Mouse (Mus musculus): Measurements from ENCODE around the gene Olfr1513. TPM values are rescaled to one million over a fixed set of nuclear protein-coding genes. Genes with fewer than 3 reads are reported as not detected.
"Not testable (repeated sequence)": the region's sequence is repeated elsewhere in the genome, so short reads cannot be mapped to it uniquely, and the experiment has no call there.

The Olfr1513 gene
- polyA plus RNA-seq (2015; fragmentation: Nextera tagmentation; extraction: Ambion mirVana) = not detected in 2 replicates

DNA sequence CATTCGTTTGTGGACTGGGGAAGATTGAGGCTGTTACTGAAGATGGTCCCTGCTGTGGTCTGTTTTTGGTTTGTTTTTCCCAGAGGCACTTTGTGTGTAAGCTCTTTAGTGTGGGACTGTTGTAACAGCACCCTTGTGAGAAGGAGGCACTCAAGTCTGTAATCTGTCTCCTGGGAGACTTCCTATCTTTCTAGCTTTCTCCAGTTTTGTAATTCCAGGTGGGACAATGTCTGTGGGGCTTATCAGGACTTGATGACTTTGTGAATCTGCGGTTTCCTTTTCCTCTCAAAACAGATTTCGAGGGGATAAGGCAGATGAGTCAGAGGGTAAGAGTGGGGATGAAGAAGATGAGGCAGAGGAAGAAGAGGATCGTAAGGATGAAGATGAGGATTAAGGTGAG lies at the start of gene Olfr1513:
Olfr1513 (minus strand) TSS at position 101 of the 400 bp plus-strand sequence.
- no peak for TF ChIP-seq CTCF (IDR thresholded peaks at IDR 0.05)
- Histone ChIP-seq H3K4me3 (ENCODE audit: low read depth, low read length) (no peak within 1 kb of the TSS), H3K9ac (replicated peaks; ENCODE audit: low read depth) (no peak within 1 kb of the TSS), H3K4me2 (replicated peaks; ENCODE audit: low read depth, low read length) (no peak within 1 kb of the TSS), H3K27me3 (replicated peaks; ENCODE audit: insufficient read depth, low read length) (no peaks in the 10 kb centered on the region), H3K4me1 (ENCODE audit: insufficient read depth, low read depth, low read length) (no peaks in the 10 kb centered on the region), H3K27ac (ENCODE audit: low read length) (no peak within 1 kb of the TSS), H3K9me3 (ENCODE audit: low read length) (no peaks in the 10 kb centered on the region), H3K36me3 (ENCODE audit: insufficient read depth, low read length) (no peaks in the 10 kb centered on the region)
- no peak for ATAC-seq
- no peak for DNase-seq (ENCODE audit: low spot score)
- 64% methylated on average over 4 of the region's 4 CpGs for WGBS

DNA sequence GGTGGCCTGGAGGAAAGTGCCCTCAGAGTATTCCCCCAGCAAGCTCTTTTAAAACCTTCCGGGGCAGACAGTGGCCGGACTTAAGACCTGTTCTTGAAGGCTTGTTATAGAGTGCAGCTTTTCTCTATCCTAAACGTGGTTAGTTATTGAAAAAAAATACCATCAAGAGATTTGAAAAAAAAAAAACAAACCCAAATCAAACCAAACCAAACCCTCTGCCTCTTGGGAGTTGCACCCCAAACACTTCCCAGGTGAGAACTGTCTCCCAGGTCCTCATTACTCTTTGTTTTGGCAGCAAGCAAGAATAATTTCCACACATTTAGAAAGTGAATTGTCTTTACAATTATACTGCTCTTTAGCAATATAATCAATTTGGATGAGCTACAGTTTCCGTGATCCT lies 41.1 kb upstream of the Olfr1513 start, which contains the start of gene Olfr1511:
Olfr1511 (minus strand) TSS at position 101 of the 400 bp plus-strand sequence.
- Histone ChIP-seq H3K27ac (ENCODE audit: low read length) (no peak within 1 kb of the TSS), H3K36me3 (ENCODE audit: insufficient read depth, low read length) (no peaks in the 10 kb centered on the region), H3K4me1 (ENCODE audit: insufficient read depth, low read depth, low read length) (no peaks in the 10 kb centered on the region), H3K4me2 (replicated peaks; ENCODE audit: low read depth, low read length) (no peak within 1 kb of the TSS), H3K27me3 (replicated peaks; ENCODE audit: insufficient read depth, low read length) (no peaks in the 10 kb centered on the region), H3K9me3 (ENCODE audit: low read length) (no peaks in the 10 kb centered on the region), H3K4me3 (ENCODE audit: low read depth, low read length) (no peak within 1 kb of the TSS), H3K9ac (replicated peaks; ENCODE audit: low read depth) (no peak within 1 kb of the TSS)
- TF ChIP-seq EP300 (IDR thresholded peaks at IDR 0.05) = no peak
- TF ChIP-seq CTCF (IDR thresholded peaks at IDR 0.05) = no peak
- ATAC-seq = no peak
- no peak for DNase-seq (ENCODE audit: low spot score)
- WGBS = 72% methylated on average over 4 of the region's 4 CpGs

DNA sequence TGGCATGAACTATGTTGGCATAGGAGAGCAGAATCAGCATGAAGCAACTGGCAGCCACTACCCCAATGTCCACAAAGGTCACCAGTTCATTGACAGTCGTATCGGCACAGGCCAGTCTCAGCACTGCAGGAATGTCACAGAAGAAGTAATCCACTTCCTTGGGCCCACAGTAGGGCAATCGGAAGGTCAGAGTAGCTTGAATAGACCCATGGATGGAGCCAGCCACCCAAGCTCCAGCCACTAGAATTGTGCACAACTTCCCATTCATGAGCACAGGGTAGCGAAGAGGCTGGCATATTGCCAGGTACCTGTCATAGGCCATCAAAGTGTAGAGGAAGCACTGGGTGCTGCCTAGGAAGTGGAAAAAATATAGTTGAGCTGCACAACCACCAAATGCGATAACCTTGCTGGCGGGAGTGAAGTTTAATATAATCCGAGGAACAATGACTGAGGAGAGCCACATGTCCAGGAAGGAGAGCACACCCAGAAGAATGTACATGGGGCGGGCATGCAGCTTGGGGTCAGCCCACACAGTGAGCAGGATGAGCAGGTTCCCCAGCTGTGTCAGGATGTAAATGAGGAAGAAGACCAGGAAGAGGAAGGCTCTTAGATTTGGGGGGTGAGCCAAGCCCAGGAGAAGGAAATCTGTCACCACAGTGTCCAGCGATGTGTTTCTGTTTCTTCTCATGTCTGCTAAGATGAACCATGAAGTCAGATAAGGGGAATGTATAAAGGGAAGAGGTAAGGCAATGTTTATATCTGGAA lies 34.1 kb upstream of the Olfr1513 start:
- not testable (repeated sequence) for H3K4me3 ChIP-seq (ENCODE audit: low read depth, low read length); H3K27me3 ChIP-seq (replicated peaks; ENCODE audit: insufficient read depth, low read length); DNase-seq (ENCODE audit: low spot score); H3K4me1 ChIP-seq (ENCODE audit: insufficient read depth, low read depth, low read length); H3K36me3 ChIP-seq (ENCODE audit: insufficient read depth, low read length); H3K9me3 ChIP-seq (ENCODE audit: low read length); H3K4me2 ChIP-seq (replicated peaks; ENCODE audit: low read depth, low read length); H3K9ac ChIP-seq (replicated peaks; ENCODE audit: low read depth); H3K27ac ChIP-seq (ENCODE audit: low read length)
- WGBS = 69% methylated on average over 9 of the region's 9 CpGs
- peak; percentile 21; the same call in 1 of the 2 replicates for ATAC-seq

DNA sequence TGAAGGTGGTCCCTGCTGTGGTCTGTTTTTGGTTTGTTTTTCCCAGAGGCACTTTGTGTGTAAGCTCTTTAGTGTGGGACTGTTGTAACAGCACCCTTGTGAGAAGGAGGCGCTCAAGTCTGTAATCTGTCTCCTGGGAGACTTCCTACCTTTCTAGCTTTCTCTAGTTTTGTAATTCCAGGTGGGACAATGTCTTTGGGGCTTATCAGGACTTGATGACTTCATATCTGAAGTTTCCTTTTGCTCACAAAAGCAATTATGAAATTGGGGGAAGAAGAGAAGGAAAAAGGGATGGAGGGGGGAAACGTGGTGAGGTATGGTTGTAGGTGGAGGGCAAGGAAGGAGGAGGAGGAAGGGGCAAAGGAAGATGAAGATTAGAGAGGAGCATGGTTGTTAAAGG lies 22.9 kb upstream of the Olfr1513 start, which contains the start of gene Olfr1512:
Olfr1512 (minus strand) TSS at position 101 of the 400 bp plus-strand sequence.
- Histone ChIP-seq H3K36me3 (ENCODE audit: insufficient read depth, low read length) (no peaks in the 10 kb centered on the region), H3K4me2 (replicated peaks; ENCODE audit: low read depth, low read length) (no peak within 1 kb of the TSS), H3K27me3 (replicated peaks; ENCODE audit: insufficient read depth, low read length) (no peaks in the 10 kb centered on the region), H3K9me3 (ENCODE audit: low read length) (no peaks in the 10 kb centered on the region), H3K27ac (ENCODE audit: low read length) (no peak within 1 kb of the TSS), H3K4me1 (ENCODE audit: insufficient read depth, low read depth, low read length) (no peaks in the 10 kb centered on the region), H3K9ac (replicated peaks; ENCODE audit: low read depth) (no peak within 1 kb of the TSS), H3K4me3 (ENCODE audit: low read depth, low read length) (no peak within 1 kb of the TSS)
- 64% methylated on average over 2 of the region's 2 CpGs for WGBS
- ATAC-seq = no peak
- TF ChIP-seq CTCF (IDR thresholded peaks at IDR 0.05) = no peak
- no peak for TF ChIP-seq EP300 (IDR thresholded peaks at IDR 0.05)
- no peak for DNase-seq (ENCODE audit: low spot score)

DNA sequence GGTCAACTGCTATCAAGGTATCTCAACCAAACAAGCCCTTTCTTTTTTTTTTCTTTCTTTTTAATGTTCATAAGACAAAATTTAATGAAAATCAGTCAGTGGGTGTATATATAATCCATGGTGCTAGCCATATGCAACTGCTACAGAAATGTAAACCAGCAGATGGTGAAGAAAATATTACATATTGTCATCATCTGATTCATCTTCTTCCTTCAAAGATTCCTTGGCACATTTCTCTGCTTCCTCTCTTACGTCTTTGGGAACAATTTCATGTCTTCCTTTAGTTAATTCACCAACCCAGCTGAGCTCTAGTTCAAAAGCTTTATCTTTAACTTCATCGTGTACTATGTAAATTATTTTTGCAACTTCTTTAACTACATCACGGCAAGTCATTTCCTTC lies 12.5 kb upstream of the Olfr1513 start:
- ATAC-seq = no peak
- H3K9me3 ChIP-seq (ENCODE audit: low read length) = no peaks in the 10 kb centered on the region
- H3K4me2 ChIP-seq (replicated peaks; ENCODE audit: low read depth, low read length) = no peak overlapping the region
- no peak for DNase-seq (ENCODE audit: low spot score)
- H3K27me3 ChIP-seq (replicated peaks; ENCODE audit: insufficient read depth, low read length) = no peaks in the 10 kb centered on the region
- no peak overlapping the region for H3K27ac ChIP-seq (ENCODE audit: low read length)
- H3K4me3 ChIP-seq (ENCODE audit: low read depth, low read length) = no peak overlapping the region
- TF ChIP-seq EP300 (IDR thresholded peaks at IDR 0.05) = no peak
- TF ChIP-seq CTCF (IDR thresholded peaks at IDR 0.05) = no peak
- no peaks in the 10 kb centered on the region for H3K36me3 ChIP-seq (ENCODE audit: insufficient read depth, low read length)
- no peak overlapping the region for H3K9ac ChIP-seq (replicated peaks; ENCODE audit: low read depth)
- 78% methylated on average over 3 of the region's 3 CpGs for WGBS
- no peaks in the 10 kb centered on the region for H3K4me1 ChIP-seq (ENCODE audit: insufficient read depth, low read depth, low read length)

DNA sequence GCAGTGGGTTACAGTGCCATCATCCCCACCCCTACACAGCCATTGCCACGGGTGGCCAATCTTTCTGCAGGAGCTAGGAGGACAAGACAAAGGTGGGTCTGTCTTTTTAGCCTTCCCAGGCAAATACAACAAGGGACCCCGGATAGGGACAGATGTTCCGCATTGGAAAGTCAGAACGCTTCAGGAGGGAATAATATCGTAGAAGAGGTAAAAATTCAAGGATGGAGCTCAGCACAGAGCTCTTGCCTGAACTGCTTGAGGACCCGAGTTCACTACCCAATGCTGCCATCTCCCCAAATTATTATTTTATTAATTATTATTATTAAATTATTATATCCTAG lies 16.7 kb downstream of the Olfr1513 start:
- ATAC-seq (no peak), DNase-seq (ENCODE audit: low spot score) (no peak)
- Histone ChIP-seq H3K4me3 (ENCODE audit: low read depth, low read length) (no peak overlapping the region), H3K4me2 (replicated peaks; ENCODE audit: low read depth, low read length) (no peak overlapping the region), H3K36me3 (ENCODE audit: insufficient read depth, low read length) (no peaks in the 10 kb centered on the region), H3K27ac (ENCODE audit: low read length) (no peak overlapping the region), H3K27me3 (replicated peaks; ENCODE audit: insufficient read depth, low read length) (no peaks in the 10 kb centered on the region), H3K9me3 (ENCODE audit: low read length) (no peaks in the 10 kb centered on the region), H3K4me1 (ENCODE audit: insufficient read depth, low read depth, low read length) (no peaks in the 10 kb centered on the region), H3K9ac (replicated peaks; ENCODE audit: low read depth) (no peak overlapping the region)
- TF ChIP-seq EP300 (IDR thresholded peaks at IDR 0.05) (no peak), CTCF (IDR thresholded peaks at IDR 0.05) (no peak)
- 72% methylated on average over 6 of the region's 6 CpGs for WGBS

All from lung, postnatal 0 days (tissue).